Mouse (Mus musculus) mouse trophoblast stem cell (cell line): ENCODE measurements around the gene Lrrk2.

ENCODE experiments used
- in situ Hi-C, 2 experiments: fragments of 300-500 bp; cut with MseI, MboI; formaldehyde crosslinking; loops; 2 replicates in 1 of 2; 3 replicates in 1 of 2; pipeline ENCODE4 v1.15.1; 2025

Gene Lrrk2

GRCm38 (mm10) chr15:91685880-91686563, 13.0 kb downstream of the Lrrk2 start:
- in situ Hi-C loops, result no loop called here

DNA sequence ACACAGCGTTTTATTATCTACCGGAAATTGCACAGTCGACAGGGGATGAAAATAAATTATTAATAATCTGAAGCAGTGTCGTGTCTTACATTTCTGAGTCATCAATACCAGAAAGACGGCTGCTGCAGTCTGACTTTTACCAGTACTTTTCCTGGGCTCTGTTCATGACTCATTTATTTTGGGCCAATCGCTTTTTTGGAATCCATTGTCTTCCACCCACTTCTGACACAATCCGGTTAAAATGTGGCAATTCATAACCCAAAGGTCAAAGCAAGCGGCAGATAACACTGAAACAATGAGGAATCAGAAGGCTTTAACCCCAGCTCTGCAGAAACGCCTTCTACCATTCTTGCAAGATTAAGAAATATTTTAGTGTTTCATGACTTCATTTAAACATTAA, 17.7 kb downstream of the Lrrk2 start:
- in situ Hi-C loops, result no loop called here

DNA sequence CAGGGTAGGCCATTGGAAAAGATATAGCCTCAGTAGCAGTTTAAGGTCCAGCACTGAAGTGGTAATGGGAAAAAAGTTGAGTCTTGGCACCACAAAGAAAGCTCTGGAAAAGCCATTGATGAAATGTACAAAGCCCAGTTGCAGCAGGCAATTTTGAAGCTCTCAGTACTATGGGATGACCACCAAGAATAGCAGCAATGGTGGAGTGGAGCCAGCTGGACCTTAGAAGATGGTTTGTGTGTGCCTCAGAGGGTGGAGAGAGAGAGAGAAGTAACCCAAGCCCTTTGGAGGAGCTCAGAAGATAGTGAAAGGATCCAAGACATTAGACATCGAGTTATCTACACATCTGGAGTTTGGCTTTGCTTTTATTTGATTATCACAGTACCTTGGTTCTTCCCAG, 20.1 kb downstream of the Lrrk2 start:
- in situ Hi-C loops, result no loop called here

- in situ Hi-C loops, result no loop called here
Observed at GRCm38 (mm10) chr15:91693856-91694255, 20.9 kb downstream of the Lrrk2 start.

GRCm38 (mm10) chr15:91700841-91701240, 27.9 kb downstream of the Lrrk2 start:
- in situ Hi-C loops, result no loop called here

- in situ Hi-C loops, result no loop called here
Observed at GRCm38 (mm10) chr15:91702991-91703715, 30.2 kb downstream of the Lrrk2 start.

- in situ Hi-C loops, result no loop called here
Observed at GRCm38 (mm10) chr15:91704091-91704490, 31.1 kb downstream of the Lrrk2 start.

GRCm38 (mm10) chr15:91709207-91710130, 36.5 kb downstream of the Lrrk2 start:
- in situ Hi-C loops, result no loop called here

DNA sequence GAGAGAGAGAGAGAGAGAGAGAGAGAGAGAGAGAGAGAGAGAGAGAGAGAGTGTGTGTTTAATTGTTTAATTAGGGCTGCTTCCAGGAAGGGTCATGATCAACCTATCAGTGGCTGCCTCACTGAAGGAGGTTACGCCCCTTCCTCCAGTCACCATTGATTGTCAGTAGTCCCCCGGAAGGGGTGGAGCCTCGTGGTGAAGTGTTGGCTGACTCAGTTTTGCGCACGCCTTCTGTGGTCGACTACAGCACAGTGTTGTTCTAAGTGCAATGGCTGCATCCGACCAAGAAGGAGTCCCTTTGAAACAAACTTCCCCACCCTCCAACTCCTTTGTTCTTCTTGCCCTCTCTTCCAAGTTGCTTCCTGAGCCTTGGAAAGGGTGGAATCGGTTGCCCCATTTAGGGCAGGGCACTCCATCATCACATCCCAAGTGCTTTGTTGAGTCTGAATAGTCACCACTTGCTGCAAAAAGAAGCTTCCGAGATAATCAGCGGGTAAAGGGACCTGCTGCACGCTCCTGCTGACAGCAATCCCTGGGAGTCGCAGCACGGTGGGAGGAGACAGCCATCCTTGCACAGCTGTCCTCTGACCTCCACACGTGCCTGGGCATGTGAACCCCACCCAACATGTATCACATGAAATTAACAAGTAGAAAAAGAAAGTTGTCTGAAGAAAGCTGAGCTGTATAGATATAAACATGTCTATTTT, 62.4 kb downstream of the Lrrk2 start:
- in situ Hi-C loops, result no loop called here

GRCm38 (mm10) chr15:91736791-91737533, 64.0 kb downstream of the Lrrk2 start:
- in situ Hi-C loops, result no loop called here

GRCm38 (mm10) chr15:91738808-91739207, 65.8 kb downstream of the Lrrk2 start:
- in situ Hi-C loops, result no loop called here

GRCm38 (mm10) chr15:91745501-91745900, 72.5 kb downstream of the Lrrk2 start:
- in situ Hi-C loops, result loop anchor here in 1 of 2 experiments (10.0 kb wide), 1 partner anchor 131 kb away; no protein-coding TSS in a partner anchor

- in situ Hi-C loops, result loop anchor here (10.0 kb wide), 2 partner anchors 137 to 277 kb away; no protein-coding TSS in a partner anchor
Observed at GRCm38 (mm10) chr15:91752111-91752510, 79.1 kb downstream of the Lrrk2 start.

DNA sequence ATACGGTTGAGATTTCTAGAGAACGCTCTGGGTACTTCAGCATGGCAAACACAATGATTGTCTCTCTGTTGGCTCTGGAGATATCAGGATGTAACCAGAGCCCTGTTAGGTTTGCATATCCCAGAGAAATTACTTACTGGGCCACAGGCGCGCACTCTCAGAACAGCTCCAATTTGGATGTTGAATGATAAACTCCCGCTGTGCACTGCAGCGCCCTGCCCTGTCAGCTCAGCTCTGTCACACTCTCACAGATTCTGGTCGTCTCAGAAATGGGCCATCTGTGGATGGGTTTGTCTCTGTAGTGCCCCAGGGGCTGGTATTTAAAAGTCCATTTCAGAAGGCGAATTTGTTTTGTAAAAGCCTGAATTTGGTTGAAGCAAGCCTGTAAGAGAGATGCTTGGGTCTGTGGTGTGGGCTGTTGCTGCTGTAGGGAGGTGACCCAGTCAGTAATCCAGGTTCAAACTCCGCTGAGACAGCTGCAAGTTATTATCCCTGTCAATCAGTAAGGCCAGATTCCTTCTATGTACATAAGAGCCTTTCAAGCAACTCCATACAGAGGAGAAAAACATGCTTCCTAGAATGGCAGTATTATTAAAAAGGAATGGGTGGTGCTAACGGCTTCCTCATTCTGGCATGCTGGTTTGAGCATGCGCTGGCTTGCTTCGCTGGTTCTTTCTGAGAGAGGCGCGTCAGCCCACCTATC, 80.6 kb downstream of the Lrrk2 start:
- in situ Hi-C loops, result loop anchor here (10.0 kb wide), 2 partner anchors 139 to 279 kb away; no protein-coding TSS in a partner anchor

DNA sequence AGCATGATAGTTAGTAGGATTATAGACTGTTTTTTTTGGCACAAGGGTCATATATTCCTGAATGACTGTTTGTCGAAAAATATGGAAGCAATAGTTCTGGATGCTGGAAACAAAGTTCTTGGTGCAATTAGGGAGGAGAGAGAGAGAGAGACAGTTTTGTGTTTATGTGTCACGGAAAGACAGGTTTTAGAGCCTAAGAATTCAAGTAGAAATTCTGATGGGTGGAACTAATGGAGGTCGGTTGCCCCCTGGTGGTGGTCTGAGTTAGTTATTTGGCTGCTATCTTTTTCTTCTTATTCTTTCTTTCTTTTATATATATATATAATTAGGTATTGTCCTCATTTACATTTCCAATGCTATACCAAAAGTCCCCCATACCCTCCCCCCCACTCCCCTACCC, 81.6 kb downstream of the Lrrk2 start:
- in situ Hi-C loops, result loop anchor here (10.0 kb wide), 2 partner anchors 140 to 280 kb away; no protein-coding TSS in a partner anchor

- in situ Hi-C loops, result loop anchor here (10.0 kb wide), 2 partner anchors 141 to 281 kb away; no protein-coding TSS in a partner anchor
Observed at GRCm38 (mm10) chr15:91755756-91756155, 82.8 kb downstream of the Lrrk2 start.

GRCm38 (mm10) chr15:91772041-91772440, 99.1 kb downstream of the Lrrk2 start:
- in situ Hi-C loops, result no loop called here

DNA sequence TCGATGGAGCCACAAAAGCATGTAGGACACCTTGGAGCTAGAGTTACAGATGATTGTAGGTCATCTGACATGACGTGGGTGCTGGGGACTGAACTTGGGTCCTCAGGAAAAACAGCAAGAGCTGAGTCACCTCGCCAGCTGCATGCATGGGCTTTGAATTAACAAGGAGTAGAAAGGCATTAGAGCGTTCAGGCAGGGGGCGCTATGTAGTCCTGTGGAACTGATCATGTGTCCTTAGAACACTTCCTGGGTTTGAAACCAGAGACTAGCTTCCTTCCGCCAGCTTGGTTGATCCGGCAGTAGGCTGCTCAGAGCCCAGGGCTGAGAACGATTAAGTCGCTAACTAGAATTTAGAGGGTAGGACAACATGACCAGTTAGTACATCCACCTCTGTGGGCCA, 106.2 kb downstream of the Lrrk2 start:
- in situ Hi-C loops, result loop anchor here in 1 of 2 experiments (25.0 kb wide), 1 partner anchor 458 kb away; no protein-coding TSS in a partner anchor

- in situ Hi-C loops, result loop anchor here (5.0 to 25.0 kb wide), 2 partner anchors 146 to 456 kb away; no protein-coding TSS in a partner anchor
Observed at GRCm38 (mm10) chr15:91781172-91781571, 108.2 kb downstream of the Lrrk2 start.
